Mouse (Mus musculus) limb, embryonic 15.5 days (tissue): ENCODE measurements around the gene Neurog1. TPM values are rescaled to one million over a fixed set of nuclear protein-coding genes. Genes with fewer than 3 reads are reported as not detected.
A peak's percentile ranks its signal among the peaks of the same experiment; 100 is the strongest.

Source experiments
- ATAC-seq: fragments of 200-750 bp; cut with Nextera tagmentation; 2 replicates; pipeline ENCODE4 v1.8.0; 2017; ENCODE audit warnings: low read depth, moderate TSS enrichment; ENCODE audit not compliant: insufficient number of reproducible peaks, low FRiP score, low TSS enrichment
- H3K27ac ChIP-seq: fragments of 300-500 bp; sonication (generic); 2 replicates; pipeline ENCODE4 v1.5.1; 2015; ENCODE audit warnings: moderate library complexity, mild to moderate bottlenecking, inconsistent platforms
- H3K27me3 ChIP-seq: fragments of 300-500 bp; sonication (generic); 2 replicates; pipeline ENCODE4 v1.6.1; 2015; ENCODE audit warnings: inconsistent platforms
- H3K36me3 ChIP-seq: fragments of 300-500 bp; sonication (generic); 2 replicates; pipeline ENCODE4 v1.6.1; 2015; ENCODE audit warnings: inconsistent platforms
- H3K4me1 ChIP-seq: fragments of 300-500 bp; sonication (generic); 2 replicates; pipeline ENCODE4 v1.6.1; 2015; ENCODE audit warnings: inconsistent platforms
- H3K4me2 ChIP-seq: fragments of 300-500 bp; sonication (generic); 2 replicates; pipeline ENCODE4 v1.6.1; 2015; ENCODE audit warnings: mild to moderate bottlenecking, inconsistent platforms
- H3K4me3 ChIP-seq: fragments of 300-500 bp; sonication (generic); 2 replicates; pipeline ENCODE4 v1.5.1; 2015; ENCODE audit warnings: mild to moderate bottlenecking, inconsistent platforms
- H3K9ac ChIP-seq: fragments of 300-500 bp; sonication (generic); 2 replicates; pipeline ENCODE4 v1.6.1; 2015; ENCODE audit warnings: inconsistent platforms
- H3K9me3 ChIP-seq: fragments of 300-500 bp; sonication (generic); 2 replicates; pipeline ENCODE4 v1.6.1; 2016; ENCODE audit warnings: inconsistent platforms
- WGBS: fragments of 180-500 bp; shearing (Covaris S2); methylation state at CpG from one replicate; pipeline ENCODE4 v1.1.7; 2015; 5-methylcytosine and 5-hydroxymethylcytosine counted together
- polyA plus RNA-seq: library from polyadenylated mRNA; unstranded; fragments of >200 nt; fragmentation: Nextera tagmentation; extraction: Ambion mirVana; gene quantifications from 2 replicates; pipeline ENCODE4 v1.2.1, GENCODE M21; 2015

Neurog1 gene
- polyA plus RNA-seq, 1 experiment from 2014 or later, result not detected

DNA sequence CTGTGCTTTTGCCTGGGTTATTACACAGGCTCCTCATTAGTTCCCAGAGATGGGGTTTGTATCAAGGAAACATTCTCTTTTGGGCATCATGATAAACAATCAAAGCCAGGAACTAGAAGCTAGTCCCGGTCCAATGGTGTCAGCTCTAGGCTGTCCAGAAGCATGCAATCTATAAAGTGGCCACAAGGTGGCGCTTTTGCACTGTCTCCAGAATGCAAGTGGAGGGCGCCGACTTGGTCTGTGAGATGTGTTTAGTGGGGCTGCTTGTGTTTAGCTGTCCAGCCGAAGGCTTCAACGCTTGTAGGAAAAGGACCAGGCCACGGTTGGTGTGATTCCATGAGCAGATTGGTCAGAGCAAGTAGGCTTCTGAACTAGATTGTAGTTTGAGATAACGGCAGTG is 27.5 kb upstream of the Neurog1 start:
- ATAC-seq, result peak; percentile 70; the same call in 1 of the 2 replicates
- Histone ChIP-seq H3K9ac (no peak overlapping the region), H3K4me1 (no peaks in the 10 kb centered on the region), H3K27ac (no peak overlapping the region), H3K36me3 (no peaks in the 10 kb centered on the region), H3K9me3 (no peaks in the 10 kb centered on the region), H3K27me3 (no peaks in the 10 kb centered on the region), H3K4me2 (no peak overlapping the region), H3K4me3 (no peak overlapping the region)
- 13% methylated on average over 8 of the region's 8 CpGs for WGBS

- Histone ChIP-seq H3K9me3 (no peaks in the 10 kb centered on the region), H3K27me3 (no peaks in the 10 kb centered on the region), H3K4me1 (no peaks in the 10 kb centered on the region), H3K9ac (no peak overlapping the region), H3K4me3 (no peak overlapping the region), H3K27ac (no peak overlapping the region), H3K4me2 (no peak overlapping the region), H3K36me3 (no peaks in the 10 kb centered on the region)
- 59% methylated on average over 2 of the region's 2 CpGs for WGBS
- ATAC-seq, result no peak
Measured at GRCm38 (mm10) chr13:56275171-56275570, 23.2 kb upstream of the Neurog1 start.

DNA sequence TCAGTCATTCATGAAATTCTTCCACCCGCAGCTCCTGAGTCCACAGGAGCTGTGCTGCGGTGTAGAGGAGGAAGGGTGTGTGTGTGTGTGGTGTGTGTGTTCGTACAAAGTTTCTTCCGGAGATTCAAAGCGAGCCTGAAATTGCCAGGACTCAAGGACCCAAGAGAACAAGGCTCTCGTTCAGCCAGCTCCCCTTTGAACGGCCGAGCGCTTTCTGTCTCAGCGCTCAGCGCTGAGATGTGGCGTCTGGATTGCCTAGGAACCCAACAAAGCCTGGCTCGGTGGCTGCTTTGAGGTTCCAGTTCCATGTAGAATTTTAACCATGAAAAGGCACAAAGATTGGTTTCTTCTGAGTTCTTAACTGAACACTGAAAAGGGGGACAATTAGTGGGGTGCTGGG is 18.2 kb upstream of the Neurog1 start:
- Histone ChIP-seq H3K27ac (no peak overlapping the region), H3K9me3 (no peaks in the 10 kb centered on the region), H3K4me3 (no peak overlapping the region), H3K36me3 (no peaks in the 10 kb centered on the region), H3K27me3 (peaks cover 6% of the 10 kb centered on the region), H3K9ac (no peak overlapping the region), H3K4me2 (no peak overlapping the region), H3K4me1 (no peaks in the 10 kb centered on the region)
- ATAC-seq, result no peak
- WGBS, result 57% methylated on average over 13 of the region's 13 CpGs

- Histone ChIP-seq H3K27me3 (peaks cover 28% of the 10 kb centered on the region), H3K4me3 (no peak overlapping the region), H3K9me3 (no peaks in the 10 kb centered on the region), H3K4me2 (no peak overlapping the region), H3K4me1 (no peaks in the 10 kb centered on the region), H3K9ac (no peak overlapping the region), H3K36me3 (no peaks in the 10 kb centered on the region), H3K27ac (no peak overlapping the region)
- WGBS, result 77% methylated on average over 4 of the region's 4 CpGs
- no peak for ATAC-seq
Measured at GRCm38 (mm10) chr13:56267396-56267795, 15.4 kb upstream of the Neurog1 start.

DNA sequence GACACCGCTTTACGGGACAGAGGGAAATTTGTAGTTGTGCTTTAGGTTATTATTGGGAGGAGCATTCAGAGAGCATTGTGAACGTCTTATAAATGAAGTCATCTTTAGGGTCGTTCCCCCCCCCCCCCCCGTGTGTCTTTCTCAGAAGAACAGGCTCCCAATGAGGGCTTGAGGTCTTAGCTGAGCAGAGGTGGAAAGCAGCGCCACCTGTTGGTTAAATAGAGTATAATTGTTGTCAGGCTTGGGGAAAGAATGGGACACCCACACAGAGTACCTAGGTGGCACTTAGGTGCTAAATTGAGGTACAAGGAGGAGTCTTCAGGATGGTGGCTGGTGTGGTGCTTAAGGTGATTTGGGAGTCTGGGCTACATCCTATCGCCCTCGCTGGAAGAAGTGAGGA is 14.5 kb upstream of the Neurog1 start:
- H3K27ac ChIP-seq, result no peak overlapping the region
- H3K4me1 ChIP-seq, result no peaks in the 10 kb centered on the region
- no peak overlapping the region for H3K4me3 ChIP-seq
- 30% methylated on average over 8 of the region's 8 CpGs for WGBS
- H3K4me2 ChIP-seq, result no peak overlapping the region
- peaks cover 38% of the 10 kb centered on the region for H3K27me3 ChIP-seq
- no peaks in the 10 kb centered on the region for H3K9me3 ChIP-seq
- no peaks in the 10 kb centered on the region for H3K36me3 ChIP-seq
- ATAC-seq, result no peak
- H3K9ac ChIP-seq, result no peak overlapping the region

GRCm38 (mm10) chr13:56265661-56266060 is 13.7 kb upstream of the Neurog1 start:
- peaks cover 46% of the 10 kb centered on the region for H3K27me3 ChIP-seq
- WGBS, result 59% methylated on average over 5 of the region's 5 CpGs
- no peaks in the 10 kb centered on the region for H3K4me1 ChIP-seq
- H3K4me3 ChIP-seq, result no peak overlapping the region
- no peak overlapping the region for H3K27ac ChIP-seq
- H3K9me3 ChIP-seq, result no peaks in the 10 kb centered on the region
- H3K36me3 ChIP-seq, result no peaks in the 10 kb centered on the region
- no peak overlapping the region for H3K9ac ChIP-seq
- no peak overlapping the region for H3K4me2 ChIP-seq
- ATAC-seq, result no peak

DNA sequence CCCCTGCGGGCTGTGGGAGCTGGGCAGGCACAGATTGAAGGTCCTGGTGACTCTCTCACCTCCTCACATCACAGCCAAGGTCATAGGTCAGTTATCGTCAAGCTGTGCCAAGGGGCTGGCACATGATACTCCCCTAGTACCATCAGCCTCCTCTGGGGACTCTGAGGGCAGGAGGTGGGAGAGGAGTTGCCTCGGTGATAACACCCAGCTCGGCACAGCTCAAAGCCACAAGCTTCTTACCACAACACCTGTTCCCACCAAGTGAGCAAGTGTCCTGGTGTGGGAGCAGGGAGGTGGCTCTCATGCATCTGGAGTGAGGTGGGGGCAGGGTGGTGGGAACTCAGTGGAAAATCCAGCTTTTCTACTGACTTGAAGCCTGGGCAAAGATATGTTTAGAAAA is 10.3 kb upstream of the Neurog1 start:
- Histone ChIP-seq H3K4me2 (no peak overlapping the region), H3K9me3 (no peaks in the 10 kb centered on the region), H3K9ac (no peak overlapping the region), H3K4me3 (no peak overlapping the region), H3K27me3 (peaks cover 78% of the 10 kb centered on the region), H3K4me1 (peaks cover 10% of the 10 kb centered on the region), H3K27ac (no peak overlapping the region), H3K36me3 (no peaks in the 10 kb centered on the region)
- ATAC-seq, result no peak
- WGBS, result 48% methylated on average over 4 of the region's 4 CpGs

GRCm38 (mm10) chr13:56260344-56260780 is 8.4 kb upstream of the Neurog1 start:
- peaks cover 91% of the 10 kb centered on the region for H3K27me3 ChIP-seq
- H3K27ac ChIP-seq, result no peak overlapping the region
- H3K9ac ChIP-seq, result no peak overlapping the region
- H3K4me2 ChIP-seq, result no peak overlapping the region
- no peaks in the 10 kb centered on the region for H3K36me3 ChIP-seq
- H3K4me1 ChIP-seq, result peaks cover 10% of the 10 kb centered on the region
- no peak for ATAC-seq
- no peaks in the 10 kb centered on the region for H3K9me3 ChIP-seq
- no peak overlapping the region for H3K4me3 ChIP-seq
- WGBS, result 3% methylated on average over 17 of the region's 17 CpGs

DNA sequence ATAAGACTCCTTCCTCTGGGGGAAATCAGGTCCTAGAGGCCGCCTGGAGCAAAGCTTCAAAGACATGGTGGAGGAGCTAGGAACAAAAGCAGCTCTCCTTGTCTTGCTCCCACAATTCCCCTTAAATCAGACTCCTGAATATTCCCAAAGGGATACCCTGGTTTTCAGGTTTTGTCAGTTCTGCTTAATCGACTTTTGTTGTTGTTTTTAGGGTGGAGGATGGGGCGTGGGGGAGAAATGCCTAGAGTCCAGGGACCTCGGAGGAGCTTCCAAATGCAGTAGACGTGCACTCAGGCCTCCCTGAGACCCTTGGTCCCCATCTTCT is 7.9 kb upstream of the Neurog1 start:
- Histone ChIP-seq H3K9me3 (no peaks in the 10 kb centered on the region), H3K4me1 (peaks cover 10% of the 10 kb centered on the region), H3K27ac (no peak overlapping the region), H3K9ac (no peak overlapping the region), H3K27me3 (peaks cover 93% of the 10 kb centered on the region), H3K4me3 (no peak overlapping the region), H3K4me2 (no peak overlapping the region), H3K36me3 (no peaks in the 10 kb centered on the region)
- ATAC-seq, result no peak
- WGBS, result 2% methylated on average over 5 of the region's 5 CpGs

DNA sequence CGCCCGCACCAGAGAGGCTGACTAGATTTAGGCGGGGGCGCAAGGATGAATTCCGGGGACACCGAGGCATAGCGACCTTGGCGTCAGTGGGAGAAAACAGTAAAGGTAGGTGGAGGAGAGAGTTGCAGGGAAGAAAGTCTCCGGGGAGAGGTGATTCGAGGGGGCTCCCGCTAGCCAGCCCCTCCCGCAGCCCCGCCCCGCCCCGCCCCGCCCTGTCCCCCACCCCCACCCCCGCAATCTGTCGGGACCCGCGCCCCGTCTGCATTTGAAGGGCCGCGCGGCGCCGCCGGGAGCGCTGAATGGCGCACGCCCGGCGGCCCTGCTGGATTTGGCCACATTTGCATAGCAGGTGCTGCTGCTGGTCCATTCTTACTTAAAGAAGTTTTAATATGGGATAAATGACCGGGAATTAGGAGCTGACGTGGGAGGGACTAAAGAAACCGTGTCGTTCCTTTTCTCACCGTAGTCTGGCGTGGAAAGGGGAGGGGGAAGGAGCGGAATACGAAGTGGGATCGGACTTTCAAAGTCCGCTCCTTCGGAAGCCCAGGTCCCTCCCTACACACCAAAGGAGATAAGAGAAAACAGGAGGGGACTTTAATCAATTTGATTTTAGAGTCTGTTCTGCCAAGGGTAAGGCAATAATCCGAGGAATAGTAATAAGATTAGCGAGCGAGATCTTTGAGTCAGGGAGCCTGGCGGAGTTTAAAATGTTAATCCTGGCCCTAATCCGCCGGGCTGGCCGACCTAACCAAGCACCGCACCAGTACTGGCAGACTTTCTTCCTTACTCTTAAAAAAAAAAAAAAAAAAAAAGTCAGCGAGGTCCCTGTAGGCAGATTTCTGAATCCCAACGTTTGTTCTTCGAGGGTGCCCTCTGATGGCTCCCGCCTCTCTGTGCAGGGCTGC is 7.3 kb upstream of the Neurog1 start:
- 1% methylated on average over 48 of the region's 55 CpGs for WGBS
- no peak overlapping the region for H3K9ac ChIP-seq
- ATAC-seq, result no peak
- H3K27me3 ChIP-seq, result peaks cover 94% of the 10 kb centered on the region
- no peaks in the 10 kb centered on the region for H3K9me3 ChIP-seq
- peak overlapping the region; percentile 51 for H3K4me2 ChIP-seq
- no peak overlapping the region for H3K27ac ChIP-seq
- peaks cover 10% of the 10 kb centered on the region for H3K4me1 ChIP-seq
- H3K4me3 ChIP-seq, result peak overlapping the region; percentile 30
- H3K36me3 ChIP-seq, result no peaks in the 10 kb centered on the region

- Histone ChIP-seq H3K9me3 (no peaks in the 10 kb centered on the region), H3K9ac (no peak overlapping the region), H3K36me3 (no peaks in the 10 kb centered on the region), H3K27me3 (peaks cover 97% of the 10 kb centered on the region), H3K4me3 (peak overlapping the region; percentile 30), H3K27ac (no peak overlapping the region), H3K4me2 (peak overlapping the region; percentile 51), H3K4me1 (peaks cover 10% of the 10 kb centered on the region)
- ATAC-seq, result no peak
- WGBS, result under 1% methylated on average over 52 of the region's 52 CpGs
Measured at GRCm38 (mm10) chr13:56258196-56259020, 6.4 kb upstream of the Neurog1 start.

DNA sequence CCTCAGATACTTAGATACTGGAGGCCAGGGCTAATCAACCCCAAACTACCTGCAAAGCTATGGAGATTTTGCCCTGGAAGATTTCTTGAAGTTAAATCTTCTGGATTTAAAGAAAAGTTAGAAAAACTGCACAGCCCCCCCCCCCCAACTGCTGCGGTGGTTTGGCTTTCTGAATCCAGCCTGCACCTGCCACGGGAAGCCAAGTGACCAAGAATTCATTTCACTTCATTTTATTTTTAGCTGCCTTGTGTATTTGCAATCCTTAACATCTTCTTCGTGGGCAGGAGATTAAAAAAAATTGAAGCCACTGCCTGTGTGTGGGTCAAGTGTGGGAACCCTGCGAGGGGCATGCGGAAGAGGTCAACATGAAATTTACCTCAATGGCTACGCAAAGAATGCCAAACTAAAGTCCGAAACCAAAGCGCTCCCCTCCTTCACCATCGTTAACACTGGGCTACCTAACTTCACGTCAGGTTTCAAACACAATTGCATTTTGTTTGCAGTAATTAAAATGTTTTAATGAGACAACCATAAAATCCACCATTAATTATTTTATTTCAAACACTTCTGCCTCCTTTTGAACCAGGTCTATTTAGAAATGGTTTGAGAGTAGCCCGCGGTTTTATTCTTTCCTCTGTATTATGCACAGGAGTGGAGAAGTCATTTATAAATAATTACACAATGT is 5.6 kb upstream of the Neurog1 start:
- Histone ChIP-seq H3K4me2 (no peak overlapping the region), H3K4me3 (no peak overlapping the region), H3K36me3 (no peaks in the 10 kb centered on the region), H3K27ac (no peak overlapping the region), H3K4me1 (peaks cover 10% of the 10 kb centered on the region), H3K9me3 (no peaks in the 10 kb centered on the region), H3K9ac (no peak overlapping the region), H3K27me3 (peaks cover 98% of the 10 kb centered on the region)
- 7% methylated on average over 12 of the region's 12 CpGs for WGBS
- no peak for ATAC-seq
